In the genomic region with DNA sequence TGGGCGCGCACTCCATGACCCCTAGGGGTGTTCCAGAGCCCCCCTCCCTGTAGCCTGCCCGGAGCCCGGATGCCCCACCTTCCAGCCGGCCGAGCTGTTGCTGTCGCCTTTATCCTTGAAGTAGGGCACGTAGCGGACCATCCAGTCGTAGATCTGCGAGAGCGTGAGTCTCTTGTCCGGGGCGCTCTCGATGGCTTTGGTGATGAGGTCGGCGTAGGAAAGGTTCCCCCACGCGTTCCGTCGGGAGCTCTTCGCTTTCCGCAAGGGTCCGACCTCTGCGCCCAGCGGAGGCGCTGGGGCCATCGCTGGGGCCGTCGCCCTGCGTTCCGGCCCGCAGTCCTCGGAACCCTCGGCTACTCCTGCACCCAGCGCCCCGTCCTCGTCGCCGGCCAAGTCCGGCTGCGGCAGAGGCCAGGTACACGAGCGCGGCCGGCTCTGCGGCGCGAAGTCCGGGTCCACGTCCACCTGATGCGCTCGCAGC, we compare ENCODE assay signal across 8 mouse cellular contexts. TPM values are rescaled to one million over a fixed set of nuclear protein-coding genes. Genes with fewer than 3 reads are reported as not detected.
DNase-seq lines count a peak whose midpoint lies in the region; ATAC-seq and TF ChIP-seq lines count a peak whose summit lies in the region.

No protein-coding gene starts in this region.

- no peak for TF ChIP-seq CTCF in thymus, adult 2 months (IDR thresholded peaks at IDR 0.05; ENCODE audit: borderline replicate concordance, control insufficient read depth, extremely low read depth, insufficient read depth, low read length, poor library complexity)
- no peak for TF ChIP-seq CTCF in hindbrain, postnatal 0 days (IDR thresholded peaks at IDR 0.05; ENCODE audit: low read depth)

- no peak for ATAC-seq in hindbrain, postnatal 0 days

- H3K4me2 ChIP-seq in hindbrain, postnatal 0 days (ENCODE audit: low read depth, low read length): peak overlapping the region; percentile 94

- H3K9me3 ChIP-seq in hindbrain, postnatal 0 days (ENCODE audit: low read length): no peaks in the 10 kb centered on the region

- WGBS in thymus, adult 2 months: 2% methylated on average over 53 of the region's 53 CpGs
- under 1% methylated on average over 53 of the region's 53 CpGs for WGBS in hindbrain, postnatal 0 days

- H3K4me3 ChIP-seq in thymus, adult 2 months (ENCODE audit: control insufficient read depth, insufficient read depth, low read length): peak overlapping the region; percentile 38
- peak overlapping the region; percentile 75 for H3K4me3 ChIP-seq in hindbrain, postnatal 0 days (ENCODE audit: low read length)

- no peak overlapping the region for H3K27ac ChIP-seq in thymus, adult 2 months (ENCODE audit: control insufficient read depth, insufficient read depth, low read length)
- H3K27ac ChIP-seq in hindbrain, postnatal 0 days: peak overlapping the region; percentile 71

- no peak for TF ChIP-seq POLR2A in thymus, adult 2 months (IDR thresholded peaks at IDR 0.05; ENCODE audit: control insufficient read depth, extremely low read depth, insufficient read depth, low read length, poor library complexity)

- peaks cover 9% of the 10 kb centered on the region; the same call in 1 of the 2 replicates for H3K27me3 ChIP-seq in thymus, adult 2 months (ENCODE audit: control insufficient read depth, insufficient read depth, low read length)
- no peaks in the 10 kb centered on the region for H3K27me3 ChIP-seq in hindbrain, postnatal 0 days (ENCODE audit: insufficient read depth, low read length)

- peaks cover 27% of the 10 kb centered on the region for H3K4me1 ChIP-seq in thymus, adult 2 months (replicated peaks; ENCODE audit: control insufficient read depth, insufficient read depth, low read length)
- peaks cover 16% of the 10 kb centered on the region; the same call in 1 of the 2 replicates for H3K4me1 ChIP-seq in hindbrain, postnatal 0 days (ENCODE audit: insufficient read depth, low read length)

- peak; percentile 45 to 69 for DNase-seq in adrenal gland, adult (ENCODE audit: inconsistent age in 2 of 2, low spot score in 1 of 2)
- DNase-seq in adrenal gland, adult 8-10 months: no peak
- peak; percentile 15 for DNase-seq in thymus, adult 2 months
- DNase-seq in thymus, adult 18-20 months: no peak
- DNase-seq in hindbrain, postnatal 0 days (ENCODE audit: low spot score): no peak
- DNase-seq in lung, postnatal 10 days: peak; percentile 43
- DNase-seq in yolk sac, embryonic 10.5 days (ENCODE audit: low spot score): peak; percentile 14
- DNase-seq in ovary, postnatal 10 days (ENCODE audit: low spot score): no peak

- peak overlapping the region; percentile 83 for H3K9ac ChIP-seq in hindbrain, postnatal 0 days (replicated peaks; ENCODE audit: low read length)

- no peaks in the 10 kb centered on the region for H3K36me3 ChIP-seq in thymus, adult 2 months (ENCODE audit: control insufficient read depth, insufficient read depth, low read length)
- H3K36me3 ChIP-seq in hindbrain, postnatal 0 days (ENCODE audit: insufficient read depth, low read length): no peaks in the 10 kb centered on the region

RNA-seq across cellular contexts. Expression of a gene that starts 0.3 kb away (rescaled TPM):
- 1 to 10 TPM in 2 of 4 experiments, under 1 TPM in 2; 0.90 to 1.6 (median 1.1) TPM for total RNA-seq in adrenal gland, adult 8-10 months (2022)
- polyA plus RNA-seq in thymus, adult 2 months (2012; rRNA removed): 0.47 and 0.82 TPM in 2 replicates
- 23.8 and 25.1 TPM in 2 replicates for total RNA-seq in hindbrain, postnatal 0 days (2014; rRNA removed)
- polyA plus RNA-seq in hindbrain, postnatal 0 days (2015; fragmentation: Nextera tagmentation; extraction: Ambion mirVana): 1.2 and 1.3 TPM in 2 replicates

Comparison
In these comparisons a context has a peak if more than half of its experiments do, and no peak if none do; other contexts are left out.
1. DNase-seq: peak in adrenal gland, adult (2 of 2), thymus, adult 2 months (single experiment), lung, postnatal 10 days (single experiment) and yolk sac, embryonic 10.5 days (single experiment); none in adrenal gland, adult 8-10 months (single experiment), thymus, adult 18-20 months (0 of 2), hindbrain, postnatal 0 days (single experiment) and ovary, postnatal 10 days (single experiment).